In genomic region chr8:86282922-86283321, GRCm38 (mm10) we compare ENCODE assay signal across 16 mouse cellular contexts.
DNase-seq lines count a peak whose midpoint lies in the region; ATAC-seq and TF ChIP-seq lines count a peak whose summit lies in the region.
"Had no signal": no experiment of that assay in that cellular context is flagged by ENCODE, and none has a peak within 500 bp of the region (broad histone marks: within the 10 kb centered on the region; RNA-seq: fewer than 3 reads in every experiment).

No protein-coding gene starts in this region.

- no peaks in the 10 kb centered on the region for H3K36me3 ChIP-seq in hindbrain, postnatal 0 days (ENCODE audit: insufficient read depth, low read length)
- no peaks in the 10 kb centered on the region for H3K36me3 ChIP-seq in hindbrain, embryonic 16.5 days (ENCODE audit: control insufficient read depth, insufficient read depth, low read length)
- H3K36me3 ChIP-seq in midbrain, embryonic 14.5 days (ENCODE audit: control insufficient read depth, insufficient read depth, low read length): no peaks in the 10 kb centered on the region
- no peaks in the 10 kb centered on the region for H3K36me3 ChIP-seq in midbrain, embryonic 11.5 days (ENCODE audit: control insufficient read depth, insufficient read depth, low read length)
- H3K36me3 ChIP-seq: limb, embryonic 12.5 days; stomach, embryonic 15.5 days had no signal

- DNase-seq in cerebellum, postnatal 10 days: peak; percentile 67 to 74
- DNase-seq in cerebellum, adult 11-12 months: no peak
- DNase-seq in hindbrain, postnatal 0 days (ENCODE audit: low spot score): peak; percentile 39
- DNase-seq in midbrain, embryonic 14.5 days: peak; percentile 49
- no peak for DNase-seq in midbrain, embryonic 11.5 days (ENCODE audit: low spot score, missing footprints)
- peak; percentile 65 for DNase-seq in brain, embryonic 14.5 days (ENCODE audit: low read depth)
- DNase-seq: gastrocnemius, postnatal 25 days; lung, postnatal 14 days; spleen, adult 18-20 months; thymus, postnatal 25 days had no signal

- ATAC-seq in hindbrain, postnatal 0 days: no peak
- no peak for ATAC-seq in hindbrain, embryonic 16.5 days
- no peak for ATAC-seq in midbrain, embryonic 14.5 days (ENCODE audit: low FRiP score, low TSS enrichment)
- ATAC-seq in midbrain, embryonic 11.5 days (ENCODE audit: low FRiP score): no peak
- ATAC-seq: intestine, embryonic 16.5 days had no signal

- no peaks in the 10 kb centered on the region for H3K4me1 ChIP-seq in hindbrain, postnatal 0 days (ENCODE audit: insufficient read depth, low read length)
- H3K4me1 ChIP-seq in hindbrain, embryonic 16.5 days (ENCODE audit: control insufficient read depth, insufficient read depth, low read depth, low read length): 0 out of 2 replicates have a peak, but pooled peaks cover 2% of the 10 kb centered on the region
- no peaks in the 10 kb centered on the region for H3K4me1 ChIP-seq in midbrain, embryonic 14.5 days (ENCODE audit: control insufficient read depth, insufficient read depth, low read length)
- no peaks in the 10 kb centered on the region for H3K4me1 ChIP-seq in midbrain, embryonic 11.5 days (ENCODE audit: control insufficient read depth, insufficient read depth, low read length)
- H3K4me1 ChIP-seq: stomach, embryonic 15.5 days had no signal

- no peak overlapping the region for H3K4me3 ChIP-seq in hindbrain, postnatal 0 days (ENCODE audit: low read length)
- no peak overlapping the region for H3K4me3 ChIP-seq in hindbrain, embryonic 16.5 days (ENCODE audit: low read length)
- H3K4me3 ChIP-seq in midbrain, embryonic 14.5 days (replicated peaks; ENCODE audit: low read depth, low read length): no peak overlapping the region
- H3K4me3 ChIP-seq in midbrain, embryonic 11.5 days (ENCODE audit: low read depth, low read length): no peak overlapping the region
- H3K4me3 ChIP-seq: limb, embryonic 12.5 days; stomach, embryonic 15.5 days had no signal

- no peaks in the 10 kb centered on the region for H3K9me3 ChIP-seq in hindbrain, postnatal 0 days (ENCODE audit: low read length)
- no peaks in the 10 kb centered on the region for H3K9me3 ChIP-seq in hindbrain, embryonic 16.5 days (ENCODE audit: control insufficient read depth, low read length)
- H3K9me3 ChIP-seq in midbrain, embryonic 14.5 days (ENCODE audit: control insufficient read depth, low read length): no peaks in the 10 kb centered on the region
- peaks cover 3% of the 10 kb centered on the region; the same call in 1 of the 2 replicates for H3K9me3 ChIP-seq in midbrain, embryonic 11.5 days (ENCODE audit: control insufficient read depth, low read length)
- H3K9me3 ChIP-seq: stomach, embryonic 15.5 days had no signal

- no peaks in the 10 kb centered on the region for H3K27me3 ChIP-seq in hindbrain, postnatal 0 days (ENCODE audit: insufficient read depth, low read length)
- no peaks in the 10 kb centered on the region for H3K27me3 ChIP-seq in hindbrain, embryonic 16.5 days (replicated peaks; ENCODE audit: control insufficient read depth, insufficient read depth, low read length)
- H3K27me3 ChIP-seq in midbrain, embryonic 14.5 days (ENCODE audit: control insufficient read depth, insufficient read depth, low read length): no peaks in the 10 kb centered on the region
- H3K27me3 ChIP-seq in midbrain, embryonic 11.5 days (ENCODE audit: control insufficient read depth, insufficient read depth, low read length): no peaks in the 10 kb centered on the region
- H3K27me3 ChIP-seq: limb, embryonic 12.5 days; stomach, embryonic 15.5 days had no signal

- no peak overlapping the region for H3K27ac ChIP-seq in hindbrain, postnatal 0 days
- H3K27ac ChIP-seq in hindbrain, embryonic 16.5 days (ENCODE audit: low read depth, low read length): no peak overlapping the region
- H3K27ac ChIP-seq in midbrain, embryonic 14.5 days (replicated peaks; ENCODE audit: low read depth, low read length): no peak overlapping the region
- no peak overlapping the region for H3K27ac ChIP-seq in midbrain, embryonic 11.5 days (ENCODE audit: low read depth, low read length)
- H3K27ac ChIP-seq: limb, embryonic 12.5 days; liver, embryonic 14.5 days; stomach, embryonic 15.5 days had no signal

- no peak for TF ChIP-seq POLR2A in brain, embryonic 14.5 days (IDR thresholded peaks at IDR 0.05; ENCODE audit: borderline replicate concordance, extremely low read depth, insufficient read depth, insufficient read length, poor library complexity, severe bottlenecking)

- no peak overlapping the region for H3K9ac ChIP-seq in hindbrain, postnatal 0 days (replicated peaks; ENCODE audit: low read length)
- H3K9ac ChIP-seq in hindbrain, embryonic 16.5 days (ENCODE audit: low read depth, low read length): no peak overlapping the region
- H3K9ac ChIP-seq in midbrain, embryonic 14.5 days (replicated peaks; ENCODE audit: low read length): no peak overlapping the region
- H3K9ac ChIP-seq in midbrain, embryonic 11.5 days (ENCODE audit: low read length): no peak overlapping the region
- H3K9ac ChIP-seq: limb, embryonic 12.5 days; liver, embryonic 14.5 days; stomach, embryonic 15.5 days had no signal

- WGBS in hindbrain, postnatal 0 days: 25% methylated on average over 7 of the region's 7 CpGs
- 27% methylated on average over 7 of the region's 7 CpGs for WGBS in hindbrain, embryonic 16.5 days
- 58% methylated on average over 7 of the region's 7 CpGs for WGBS in midbrain, embryonic 14.5 days
- WGBS in midbrain, embryonic 11.5 days: 86% methylated on average over 7 of the region's 7 CpGs

- no peak overlapping the region for H3K4me2 ChIP-seq in hindbrain, postnatal 0 days (ENCODE audit: low read depth, low read length)
- no peak overlapping the region for H3K4me2 ChIP-seq in hindbrain, embryonic 16.5 days (ENCODE audit: low read length)
- no peak overlapping the region for H3K4me2 ChIP-seq in midbrain, embryonic 14.5 days (ENCODE audit: low read length)
- H3K4me2 ChIP-seq in midbrain, embryonic 11.5 days: no peak overlapping the region
- H3K4me2 ChIP-seq: heart, embryonic 11.5 days; limb, embryonic 12.5 days; stomach, embryonic 15.5 days had no signal

- no peak for TF ChIP-seq CTCF in hindbrain, postnatal 0 days (IDR thresholded peaks at IDR 0.05; ENCODE audit: low read depth)
- TF ChIP-seq CTCF in brain, embryonic 14.5 days (IDR thresholded peaks at IDR 0.05; ENCODE audit: borderline replicate concordance, extremely low read depth, insufficient read depth, insufficient read length): no peak

Comparison
In these comparisons a context has a peak if more than half of its experiments do, and no peak if none do; other contexts are left out.
1. DNase-seq: peak in cerebellum, postnatal 10 days (2 of 2), hindbrain, postnatal 0 days (single experiment), midbrain, embryonic 14.5 days (single experiment) and brain, embryonic 14.5 days (single experiment); none in cerebellum, adult 11-12 months (single experiment) and midbrain, embryonic 11.5 days (single experiment).